In genomic region chr17:30800261-30800985, GRCm38 (mm10) we compare ENCODE assay signal across 22 mouse cellular contexts.
A peak's percentile ranks its signal among the peaks of the same experiment; 100 is the strongest.
DNase-seq lines count a peak whose midpoint lies in the region; TF ChIP-seq lines count a peak whose summit lies in the region.
"Had no signal": no experiment of that assay in that cellular context is flagged by ENCODE, and none has a peak within 500 bp of the region (broad histone marks: within the 10 kb centered on the region; RNA-seq: fewer than 3 reads in every experiment).

No protein-coding gene starts in this region.

- no peaks in the 10 kb centered on the region for H3K4me1 ChIP-seq in heart, adult 2 months (ENCODE audit: control insufficient read depth, insufficient read depth, low read length)
- H3K4me1 ChIP-seq: embryonic facial prominence, embryonic 13.5 days; embryonic facial prominence, embryonic 15.5 days had no signal

- no peaks in the 10 kb centered on the region for H3K27me3 ChIP-seq in heart, adult 2 months (ENCODE audit: control insufficient read depth, insufficient read depth, low read length)
- H3K27me3 ChIP-seq: embryonic facial prominence, embryonic 13.5 days; embryonic facial prominence, embryonic 15.5 days; forebrain, embryonic 12.5 days had no signal

- TF ChIP-seq CTCF in heart, adult 2 months (IDR thresholded peaks at IDR 0.05), result no peak

- DNase-seq in heart, adult 11 months, result peak; percentile 74
- DNase-seq in heart, adult 2 months, result no peak
- peak; percentile 4 for DNase-seq in urinary bladder, postnatal 10 days (ENCODE audit: low spot score)
- no peak for DNase-seq in urinary bladder, postnatal 4 days (ENCODE audit: low spot score in 2 of 2)
- DNase-seq in R1 (ENCODE audit: low read depth, low spot score), result peak; percentile 43
- no peak for DNase-seq in testis, postnatal 10 days (ENCODE audit: low spot score)
- DNase-seq in frontal cortex, adult 2 months (ENCODE audit: extremely low spot score in 1 of 2, low spot score in 1 of 2), result no peak
- DNase-seq: adrenal gland, postnatal 10 days; adrenal gland, postnatal 25 days; B cell, adult 2 months; cerebellum, adult 11 months; cerebellum, adult 18-20 months; cerebellum, adult 8-10 months; cerebellum, adult 9-11 months; cerebellum, postnatal 14 days; cerebellum, postnatal 36 days; embryo, embryonic 11 days had no signal

- H3K27ac ChIP-seq in heart, adult 2 months, result no peak overlapping the region
- H3K27ac ChIP-seq: embryonic facial prominence, embryonic 13.5 days; embryonic facial prominence, embryonic 15.5 days; forebrain, embryonic 10.5 days; forebrain, embryonic 12.5 days had no signal

- no peaks in the 10 kb centered on the region for H3K79me2 ChIP-seq in heart, adult 2 months (replicated peaks; ENCODE audit: control insufficient read depth, insufficient read depth, low read length)

- no peak overlapping the region for H3K4me3 ChIP-seq in heart, adult 2 months
- H3K4me3 ChIP-seq: embryonic facial prominence, embryonic 13.5 days; embryonic facial prominence, embryonic 15.5 days; erythroblast, embryonic 14.5 days; forebrain, embryonic 10.5 days; forebrain, embryonic 12.5 days had no signal

- no peak overlapping the region for H3K9ac ChIP-seq in heart, adult 2 months (ENCODE audit: low read depth, low read length)
- H3K9ac ChIP-seq: embryonic facial prominence, embryonic 13.5 days; embryonic facial prominence, embryonic 15.5 days; forebrain, embryonic 12.5 days had no signal

- TF ChIP-seq EP300 in heart, adult 2 months (IDR thresholded peaks at IDR 0.05; ENCODE audit: insufficient read depth, low read depth, low read length), result no peak

- no peaks in the 10 kb centered on the region for H3K36me3 ChIP-seq in heart, adult 2 months (ENCODE audit: control insufficient read depth, insufficient read depth, low read length)
- H3K36me3 ChIP-seq: embryonic facial prominence, embryonic 13.5 days; embryonic facial prominence, embryonic 15.5 days; forebrain, embryonic 10.5 days; forebrain, embryonic 12.5 days had no signal

- intact Hi-C loops in heart, adult 2 months (cut with DNase I), result no loop called here

- 87% methylated on average over 19 of the region's 19 CpGs for WGBS in heart, adult 2 months

- TF ChIP-seq POLR2A in heart, adult 2 months (IDR thresholded peaks at IDR 0.05; ENCODE audit: insufficient read depth, low read depth, low read length), result no peak

Comparison
In these comparisons a context has a peak if more than half of its experiments do, and no peak if none do; other contexts are left out.
1. DNase-seq: peak in heart, adult 11 months (single experiment), urinary bladder, postnatal 10 days (single experiment) and R1 (single experiment); none in heart, adult 2 months (0 of 2), urinary bladder, postnatal 4 days (0 of 2), testis, postnatal 10 days (single experiment) and frontal cortex, adult 2 months (0 of 2).